ENCODE assay signal across 7 mouse cellular contexts in the genomic region with DNA sequence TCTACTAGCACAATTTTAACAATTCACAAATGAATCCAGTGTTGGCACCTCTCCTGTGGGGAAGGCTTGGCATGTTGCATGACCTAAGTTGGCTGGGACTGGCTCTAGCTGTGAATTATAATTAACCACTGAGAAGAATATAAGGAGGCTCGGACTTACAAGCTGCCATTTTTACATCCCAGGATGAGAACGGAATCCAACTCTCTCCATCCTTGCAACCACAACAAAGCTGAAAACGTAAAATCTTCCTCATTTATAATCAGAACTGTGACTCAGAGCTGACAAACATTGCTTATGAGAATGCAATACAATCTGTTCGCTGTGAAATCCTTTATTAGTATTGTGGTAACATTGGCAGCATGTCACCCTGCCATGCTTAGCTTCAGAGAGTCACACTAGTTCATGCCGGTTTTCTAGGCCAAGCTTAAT.
DNase-seq lines count a peak whose midpoint lies in the region; ATAC-seq lines count a peak whose summit lies in the region.

No protein-coding gene starts in this region.

- H3K9me3 ChIP-seq in midbrain, embryonic 11.5 days (ENCODE audit: control insufficient read depth, low read length): no peaks in the 10 kb centered on the region
- H3K9me3 ChIP-seq in midbrain, embryonic 13.5 days: no peaks in the 10 kb centered on the region
- no peaks in the 10 kb centered on the region for H3K9me3 ChIP-seq in embryonic facial prominence, embryonic 10.5 days

- no peaks in the 10 kb centered on the region for H3K27me3 ChIP-seq in midbrain, embryonic 11.5 days (ENCODE audit: control insufficient read depth, insufficient read depth, low read length)
- no peaks in the 10 kb centered on the region for H3K27me3 ChIP-seq in midbrain, embryonic 13.5 days
- no peaks in the 10 kb centered on the region for H3K27me3 ChIP-seq in embryonic facial prominence, embryonic 10.5 days (replicated peaks; ENCODE audit: low read depth, poor library complexity, severe bottlenecking)

- WGBS in midbrain, embryonic 11.5 days: 86% methylated on average over 5 of the region's 5 CpGs
- 84% methylated on average over 5 of the region's 5 CpGs for WGBS in midbrain, embryonic 13.5 days
- WGBS in embryonic facial prominence, embryonic 10.5 days: 90% methylated on average over 5 of the region's 5 CpGs

- H3K4me1 ChIP-seq in midbrain, embryonic 11.5 days (ENCODE audit: control insufficient read depth, insufficient read depth, low read length): no peaks in the 10 kb centered on the region
- no peaks in the 10 kb centered on the region for H3K4me1 ChIP-seq in midbrain, embryonic 13.5 days (replicated peaks)
- no peaks in the 10 kb centered on the region for H3K4me1 ChIP-seq in embryonic facial prominence, embryonic 10.5 days

- no peaks in the 10 kb centered on the region for H3K36me3 ChIP-seq in midbrain, embryonic 11.5 days (ENCODE audit: control insufficient read depth, insufficient read depth, low read length)
- H3K36me3 ChIP-seq in midbrain, embryonic 13.5 days: no peaks in the 10 kb centered on the region
- no peaks in the 10 kb centered on the region for H3K36me3 ChIP-seq in embryonic facial prominence, embryonic 10.5 days (replicated peaks)

- peak; percentile 71 for DNase-seq in midbrain, embryonic 11.5 days (ENCODE audit: low spot score, missing footprints)
- DNase-seq in cerebellum, postnatal 25 days: peak; percentile 84 to 88
- DNase-seq in layer of hippocampus, postnatal 10 days (ENCODE audit: low spot score in 2 of 2): peak; percentile 56 to 67
- DNase-seq in right cerebral cortex, postnatal 4 days: peak; percentile 33
- DNase-seq in adrenal gland, postnatal 4 days (ENCODE audit: low spot score in 2 of 2): no peak
- no peak for DNase-seq in embryonic facial prominence, embryonic 10.5 days (ENCODE audit: low spot score)

- no peak overlapping the region for H3K4me2 ChIP-seq in midbrain, embryonic 11.5 days
- no peak overlapping the region for H3K4me2 ChIP-seq in midbrain, embryonic 13.5 days (replicated peaks)

- H3K27ac ChIP-seq in midbrain, embryonic 11.5 days (ENCODE audit: low read depth, low read length): no peak overlapping the region
- no peak overlapping the region for H3K27ac ChIP-seq in midbrain, embryonic 13.5 days
- no peak overlapping the region for H3K27ac ChIP-seq in embryonic facial prominence, embryonic 10.5 days (replicated peaks)

- no peak overlapping the region for H3K9ac ChIP-seq in midbrain, embryonic 11.5 days (ENCODE audit: low read length)
- H3K9ac ChIP-seq in midbrain, embryonic 13.5 days (replicated peaks): no peak overlapping the region

- ATAC-seq in midbrain, embryonic 11.5 days (ENCODE audit: low FRiP score): no peak
- no peak for ATAC-seq in midbrain, embryonic 13.5 days

- no peak overlapping the region for H3K4me3 ChIP-seq in midbrain, embryonic 11.5 days (ENCODE audit: low read depth, low read length)
- H3K4me3 ChIP-seq in midbrain, embryonic 13.5 days (replicated peaks): no peak overlapping the region
- H3K4me3 ChIP-seq in embryonic facial prominence, embryonic 10.5 days: no peak overlapping the region

Comparison
In these comparisons a context has a peak if more than half of its experiments do, and no peak if none do; other contexts are left out.
1. DNase-seq: peak in midbrain, embryonic 11.5 days (single experiment), cerebellum, postnatal 25 days (2 of 2), layer of hippocampus, postnatal 10 days (2 of 2) and right cerebral cortex, postnatal 4 days (single experiment); none in adrenal gland, postnatal 4 days (0 of 2) and embryonic facial prominence, embryonic 10.5 days (single experiment).